Mouse (Mus musculus) ovary, postnatal 36 days (tissue): ENCODE results near the gene Hexb.
"Not testable (repeated sequence)": the region's sequence is repeated elsewhere in the genome, so short reads cannot be mapped to it uniquely, and the experiment has no call there.

Source experiments
- DNase-seq: peaks from one replicate; pipeline ENCODE4 v3.0.0; 2022; ENCODE audit warnings: low spot score, mixed read lengths

Gene Hexb

GRCm38 (mm10) chr13:97182821-97183220 lies 15.3 kb downstream of the Hexb start:
- DNase-seq: no peak

GRCm38 (mm10) chr13:97180113-97180828 lies 17.9 kb downstream of the Hexb start:
- DNase-seq: no peak

GRCm38 (mm10) chr13:97178943-97179342 lies 19.2 kb downstream of the Hexb start:
- DNase-seq: no peak

- no peak for DNase-seq
Observed at GRCm38 (mm10) chr13:97176731-97177130, 21.4 kb downstream of the Hexb start.

GRCm38 (mm10) chr13:97175520-97176264 lies 22.5 kb downstream of the Hexb start:
- DNase-seq: no peak

- DNase-seq: no peak
Observed at GRCm38 (mm10) chr13:97145834-97146233, 52.3 kb downstream of the Hexb start.

- no peak for DNase-seq
Observed at GRCm38 (mm10) chr13:97142321-97142720, 55.8 kb downstream of the Hexb start.

- not testable (repeated sequence) for DNase-seq
Observed at GRCm38 (mm10) chr13:97138404-97138931, 59.7 kb downstream of the Hexb start.

GRCm38 (mm10) chr13:97137466-97138400 lies 60.4 kb downstream of the Hexb start, which contains the start of the genes Gfm2 and Nsa2:
Gfm2 (plus strand) TSS chr13:97137937.
Nsa2 (minus strand) TSS chr13:97137937.
- peak; percentile 86 for DNase-seq

GRCm38 (mm10) chr13:97130413-97130812 lies 67.7 kb downstream of the Hexb start:
- not testable (repeated sequence) for DNase-seq

- DNase-seq: not testable (repeated sequence)
Observed at GRCm38 (mm10) chr13:97129654-97130053, 68.5 kb downstream of the Hexb start.
